Mouse (Mus musculus): ENCODE results near the gene Zfp609.

The Zfp609 gene

DNA sequence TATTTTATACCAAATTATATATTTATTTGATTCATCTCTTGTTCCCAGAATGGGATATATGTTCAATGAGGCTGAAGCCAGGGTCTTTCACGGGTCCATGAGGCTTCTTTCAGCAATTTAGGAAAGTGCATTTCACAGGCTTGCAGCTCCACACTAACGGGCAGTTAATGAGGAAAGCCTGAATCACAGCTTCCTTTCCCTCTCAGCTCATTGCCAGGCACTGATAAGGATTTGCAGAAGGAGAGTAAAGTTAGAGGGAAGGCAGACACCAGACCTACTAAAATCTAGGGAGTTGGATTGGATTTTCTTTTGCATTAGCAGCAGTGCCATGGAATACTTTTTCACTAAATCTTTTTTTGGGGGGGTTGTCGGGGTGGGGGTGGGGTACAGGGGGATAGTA is 69.5 kb downstream of the Zfp609 start:
- no peak for DNase-seq

DNA sequence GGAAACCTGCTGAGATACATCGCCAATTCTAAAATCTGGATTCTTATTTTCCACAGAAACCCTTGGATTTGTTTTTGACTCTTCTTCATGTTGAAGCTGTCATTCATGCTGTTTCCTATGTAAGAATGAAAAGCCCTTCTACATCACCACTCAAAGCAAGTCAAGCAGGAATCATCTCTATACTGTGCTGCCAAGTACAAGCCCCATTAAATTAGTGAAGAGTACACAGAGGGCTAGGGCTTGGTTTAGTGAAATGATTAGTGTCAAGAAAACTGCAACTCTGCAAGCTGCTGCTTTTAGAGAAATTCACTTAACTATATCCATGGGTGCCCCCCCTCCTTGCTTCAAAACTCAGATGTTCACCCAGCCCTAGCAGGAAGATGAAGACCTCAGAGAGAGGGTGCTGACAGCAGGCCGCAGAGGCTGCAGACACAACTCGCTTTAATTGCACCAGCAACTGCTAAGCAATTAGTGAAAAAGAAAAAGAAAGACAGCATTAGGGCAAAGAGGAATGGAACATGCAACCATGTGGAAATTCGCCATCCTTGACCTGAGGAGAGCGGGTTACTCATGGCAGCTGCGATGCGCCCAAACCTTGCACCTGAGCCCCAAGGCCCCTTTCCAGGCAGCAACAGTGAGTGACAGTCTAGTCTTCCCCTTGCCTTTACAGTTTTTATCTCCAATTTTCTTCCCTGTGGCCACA is 71.5 kb downstream of the Zfp609 start:
- DNase-seq, result no peak

DNA sequence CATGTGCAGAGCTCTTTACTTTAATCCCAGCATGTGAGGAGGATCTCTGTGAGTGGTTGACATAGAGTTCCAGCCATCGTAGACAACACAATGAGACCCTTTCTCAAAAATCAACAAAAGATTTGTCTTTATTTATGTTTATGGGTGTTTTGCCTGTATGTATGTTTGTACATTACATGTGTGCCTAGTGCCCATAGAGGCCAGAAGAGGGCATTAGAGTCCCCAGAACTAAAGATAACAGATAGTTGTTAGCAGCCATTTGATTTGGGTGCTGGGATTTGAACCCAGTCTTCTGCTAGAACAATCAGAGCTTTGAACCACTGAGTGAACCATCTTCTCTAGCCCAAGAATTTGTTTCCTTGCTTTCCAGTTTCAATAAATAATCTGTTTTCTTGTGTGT is 72.2 kb downstream of the Zfp609 start:
- no peak for DNase-seq

DNA sequence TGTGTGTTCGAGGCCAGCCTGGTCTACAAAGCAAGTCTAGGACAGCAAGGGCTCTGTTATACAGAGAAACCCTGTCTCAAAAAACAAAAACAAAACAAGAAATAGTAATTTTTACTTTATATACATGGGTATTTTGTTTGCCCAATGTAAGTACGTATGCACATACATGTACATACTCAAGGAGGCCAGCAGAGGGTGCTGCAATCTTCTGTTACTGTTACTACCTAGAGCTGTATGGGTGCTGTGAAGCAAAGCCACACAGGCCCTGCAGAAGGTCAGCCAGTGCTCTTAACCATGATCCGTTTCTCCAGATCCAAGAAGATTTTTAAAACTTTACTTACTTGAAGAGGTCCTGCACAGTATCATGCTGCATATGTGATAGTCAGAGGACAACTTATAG is 74.7 kb downstream of the Zfp609 start:
- DNase-seq, result no peak

DNA sequence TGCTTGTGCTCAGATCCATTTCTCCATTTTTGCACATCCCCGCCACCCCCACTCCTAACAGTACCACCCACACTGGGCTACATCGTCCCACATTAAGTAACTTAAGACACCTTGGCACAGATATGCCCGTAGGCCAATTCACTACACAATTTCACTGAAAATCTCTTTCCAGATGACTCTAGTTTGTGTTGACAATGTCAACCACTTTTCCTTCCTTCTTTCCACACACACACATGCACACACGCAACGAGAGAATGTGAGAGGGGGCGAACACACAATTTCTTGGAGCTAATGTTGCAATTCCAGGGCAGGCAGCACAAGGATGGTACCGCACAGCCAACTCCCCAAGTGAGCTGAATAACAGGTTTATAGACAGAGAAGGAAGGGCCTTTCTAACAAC is 75.5 kb downstream of the Zfp609 start:
- DNase-seq, result no peak

DNA sequence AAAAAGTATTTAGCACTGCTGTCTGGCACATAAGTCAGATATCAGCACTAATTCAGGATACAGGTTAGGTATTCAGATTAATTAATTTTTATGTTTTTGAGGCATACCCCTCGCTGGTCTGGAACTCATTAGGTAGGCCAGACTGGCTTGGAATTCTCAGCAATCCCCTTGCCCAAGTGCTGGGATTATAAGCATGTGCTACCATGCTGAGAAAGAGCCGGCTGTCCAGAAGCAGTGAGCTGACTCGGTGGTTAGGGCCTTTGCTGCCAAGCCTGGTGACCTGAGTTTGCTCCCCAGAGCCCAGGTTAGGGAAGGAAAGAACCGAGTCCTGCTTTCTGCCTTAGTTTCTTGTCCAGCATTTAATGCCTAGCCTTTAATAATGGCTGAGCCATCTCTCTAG is 79.3 kb downstream of the Zfp609 start:
- DNase-seq, result no peak

DNA sequence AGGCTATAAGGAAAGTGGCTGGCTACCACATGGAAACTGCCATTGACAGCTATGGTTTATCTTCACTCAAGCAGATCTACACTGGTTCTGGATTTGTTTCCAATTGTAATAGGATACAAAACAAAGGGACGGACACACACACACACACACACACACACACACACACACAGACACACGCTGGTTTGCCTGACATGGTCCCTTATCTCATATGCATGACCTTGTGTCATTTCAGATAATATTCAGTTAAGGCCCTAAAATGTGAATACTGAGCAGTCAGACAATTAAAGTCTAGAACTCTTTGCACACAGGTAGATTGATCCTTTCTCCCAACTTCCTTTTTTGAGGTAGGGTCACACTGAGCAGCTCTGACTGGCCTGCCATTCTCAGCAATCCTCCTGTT is 80.9 kb downstream of the Zfp609 start:
- DNase-seq, result no peak

DNA sequence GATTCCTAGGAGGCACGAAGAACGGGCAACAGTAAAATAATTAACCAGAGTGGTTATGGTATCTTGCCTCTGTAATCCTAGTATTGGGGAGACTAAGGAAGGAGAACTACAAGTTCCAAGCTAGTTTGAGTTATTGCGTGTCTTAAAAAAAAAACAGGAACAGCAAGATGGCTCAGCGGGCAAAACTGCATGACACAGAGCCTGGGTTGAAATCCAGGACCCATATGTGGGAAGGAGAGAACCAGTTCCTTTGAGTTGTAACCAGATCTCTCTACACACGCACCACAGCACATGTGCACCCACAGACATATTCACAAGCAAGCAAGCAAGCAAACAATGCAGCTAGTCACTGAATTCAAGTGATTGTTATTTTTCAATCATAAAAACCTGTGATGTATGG is 81.9 kb downstream of the Zfp609 start:
- DNase-seq, result no peak

DNA sequence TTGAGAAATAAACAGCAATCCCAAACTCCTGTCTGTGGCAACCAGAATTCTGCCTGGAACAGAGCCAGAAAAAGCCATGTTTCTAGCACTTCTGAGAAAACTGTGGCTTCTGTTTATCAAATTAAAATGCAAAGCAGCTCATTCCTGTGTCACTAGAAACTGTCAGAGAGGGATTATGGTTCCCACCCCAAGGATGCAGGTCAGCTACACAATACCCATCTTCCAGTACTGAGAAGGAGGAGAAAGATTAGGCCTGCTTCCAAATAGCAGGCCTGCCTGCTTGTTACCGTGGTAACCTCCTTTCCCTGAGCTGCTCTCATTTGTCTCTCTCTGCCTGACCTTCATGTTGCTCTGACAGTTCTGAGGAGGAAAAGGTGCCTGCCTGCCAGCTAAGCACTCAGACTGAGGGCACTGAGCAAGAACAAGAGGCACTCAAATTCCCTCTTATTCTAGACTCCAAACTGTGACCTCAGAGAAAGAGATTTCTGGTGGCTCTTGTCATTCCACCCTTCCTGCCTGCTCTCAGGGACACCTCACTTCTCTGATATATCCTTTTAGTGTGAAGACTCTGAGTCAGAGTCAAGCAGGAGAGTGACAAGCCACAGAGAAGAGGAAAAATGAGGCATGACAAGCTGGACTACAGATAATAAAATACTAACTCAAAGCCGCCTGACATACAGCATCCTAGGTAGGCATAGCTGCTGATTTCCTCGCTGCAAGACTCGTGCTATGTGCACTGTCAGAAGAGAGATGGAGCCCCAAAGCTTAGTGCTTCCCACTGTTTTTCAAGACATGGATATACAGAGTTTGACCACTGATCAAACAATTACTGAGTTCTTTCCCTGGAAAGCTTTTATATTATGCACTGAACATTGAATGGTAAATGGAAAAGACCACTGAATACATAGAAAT is 82.9 kb downstream of the Zfp609 start:
- no peak for DNase-seq

DNA sequence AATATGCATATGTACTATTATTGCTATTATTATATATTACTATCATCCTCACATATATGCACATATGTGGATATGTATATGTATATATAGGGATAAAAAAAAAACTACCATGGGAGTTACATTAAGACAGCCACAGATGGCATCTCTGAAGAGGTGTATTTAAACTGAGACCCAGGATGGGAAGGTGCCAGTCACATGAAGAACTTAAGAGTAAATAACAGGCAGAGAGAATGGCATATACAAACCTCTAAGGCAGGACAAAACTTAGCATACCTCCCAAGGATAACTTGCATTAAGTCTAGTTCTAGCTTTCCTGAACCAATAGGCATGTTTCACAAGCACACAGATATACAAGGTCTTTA is 83.6 kb downstream of the Zfp609 start:
- no peak for DNase-seq

DNA sequence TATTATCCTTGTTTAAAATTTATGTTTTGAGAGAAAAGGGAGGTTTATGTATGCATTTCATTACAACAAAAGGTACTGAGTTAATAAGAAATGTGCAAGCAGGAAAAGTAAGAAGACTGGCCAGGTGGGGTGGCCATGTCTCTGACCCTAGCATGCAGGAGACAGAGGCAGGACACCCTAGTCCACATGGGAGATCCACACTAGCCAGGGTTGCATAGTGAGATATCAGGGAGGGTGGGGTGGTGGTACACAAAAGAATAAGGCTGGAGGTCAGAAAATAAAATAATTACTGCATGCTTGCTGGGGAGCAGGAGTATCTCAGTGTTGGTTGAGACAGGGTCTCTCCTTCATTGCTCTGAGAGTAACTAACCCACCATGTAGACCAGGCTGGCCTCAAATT is 84.0 kb downstream of the Zfp609 start:
- no peak for DNase-seq

DNA sequence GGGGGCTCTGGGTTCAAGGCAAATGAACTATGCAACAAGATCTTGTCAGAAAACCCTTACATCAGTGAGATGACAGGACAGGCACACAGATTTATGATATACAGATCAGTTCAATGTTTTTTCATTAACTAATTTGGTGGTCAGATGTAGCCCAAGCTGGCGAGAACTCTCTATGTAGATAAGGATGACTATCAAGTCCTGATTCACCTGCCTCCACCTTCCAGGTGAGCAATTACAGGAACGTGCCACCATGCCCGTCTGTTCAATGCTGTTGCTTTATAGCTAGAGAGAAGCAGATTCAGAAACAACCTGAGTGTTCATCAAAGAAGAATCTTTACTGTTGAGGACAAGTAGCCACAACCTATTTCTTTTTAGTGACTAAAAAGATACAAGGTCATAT is 84.6 kb downstream of the Zfp609 start:
- no peak for DNase-seq

DNA sequence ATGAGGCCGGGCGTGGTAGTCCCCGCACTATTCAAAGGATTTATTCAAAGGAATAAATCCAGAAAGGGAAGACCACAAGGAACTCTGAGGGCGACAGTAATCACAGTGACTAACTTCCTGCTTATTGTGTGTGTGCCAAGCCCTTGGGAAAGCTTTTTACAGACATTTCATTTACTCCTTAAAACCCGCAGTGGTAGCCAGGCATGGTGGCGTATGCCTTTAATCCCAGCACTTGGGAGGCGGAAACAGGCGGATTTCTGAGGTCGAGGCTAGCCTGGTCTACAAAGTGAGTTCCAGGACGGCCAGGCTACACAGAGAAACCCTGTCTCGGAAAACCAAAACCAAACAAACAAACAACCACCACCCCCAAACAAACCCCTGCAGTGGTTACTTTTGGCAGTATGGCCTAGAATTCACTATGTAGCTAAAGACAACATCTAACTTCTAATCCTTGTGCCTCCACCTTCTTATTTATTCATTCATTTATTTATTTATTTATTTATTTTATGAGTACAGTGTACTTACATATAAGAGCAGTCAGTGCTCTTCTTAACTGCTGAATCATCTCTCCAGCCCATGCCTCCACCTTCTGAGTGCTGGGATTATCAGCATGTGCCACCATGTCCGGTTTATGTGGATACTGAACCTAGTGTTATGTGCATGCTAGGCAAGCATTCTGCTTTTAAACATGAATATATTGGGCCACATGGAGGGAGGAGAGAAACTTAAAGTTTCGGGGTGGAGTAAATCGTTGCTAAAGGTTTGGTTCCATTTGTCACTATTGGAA is 86.1 kb downstream of the Zfp609 start:
- DNase-seq, result no peak

DNA sequence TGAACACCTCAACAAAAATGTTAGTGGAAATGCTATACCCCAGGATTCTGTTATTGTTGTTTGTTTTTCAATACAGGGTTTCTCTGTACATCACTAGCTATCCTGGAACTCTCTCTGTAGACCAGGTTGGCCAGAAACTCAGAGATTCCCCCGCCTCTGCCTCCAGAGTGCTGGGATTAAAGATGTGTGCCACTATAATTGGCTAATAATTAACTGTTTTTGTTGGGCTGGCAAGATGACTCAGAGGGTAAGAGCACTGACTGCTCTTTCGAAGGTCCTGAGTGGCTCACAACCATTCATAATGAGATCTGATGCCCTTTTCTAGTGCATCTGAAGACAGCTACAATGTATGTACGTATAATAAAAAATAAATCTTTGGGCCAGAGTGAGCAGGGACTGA is 92.4 kb downstream of the Zfp609 start:
- DNase-seq, result no peak

DNA sequence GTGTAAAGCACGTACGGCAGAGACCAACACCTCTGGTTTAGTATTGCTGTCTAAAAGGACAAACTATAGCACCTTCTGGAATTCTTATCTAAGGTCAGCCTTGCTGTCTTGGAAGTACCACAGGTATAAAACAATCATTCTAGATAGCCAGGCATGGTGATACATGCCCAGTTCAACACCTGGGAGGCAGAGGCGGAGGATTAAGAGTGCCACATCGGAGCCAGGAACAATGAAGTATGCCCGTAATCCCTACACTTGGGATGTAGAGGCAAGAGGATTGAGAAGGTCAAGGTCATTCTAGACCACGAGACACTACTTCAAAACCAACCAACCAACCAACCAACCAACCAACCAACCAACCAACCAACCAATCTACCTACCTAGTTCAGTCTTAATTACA is 98.8 kb downstream of the Zfp609 start:
- DNase-seq, result no peak

DNA sequence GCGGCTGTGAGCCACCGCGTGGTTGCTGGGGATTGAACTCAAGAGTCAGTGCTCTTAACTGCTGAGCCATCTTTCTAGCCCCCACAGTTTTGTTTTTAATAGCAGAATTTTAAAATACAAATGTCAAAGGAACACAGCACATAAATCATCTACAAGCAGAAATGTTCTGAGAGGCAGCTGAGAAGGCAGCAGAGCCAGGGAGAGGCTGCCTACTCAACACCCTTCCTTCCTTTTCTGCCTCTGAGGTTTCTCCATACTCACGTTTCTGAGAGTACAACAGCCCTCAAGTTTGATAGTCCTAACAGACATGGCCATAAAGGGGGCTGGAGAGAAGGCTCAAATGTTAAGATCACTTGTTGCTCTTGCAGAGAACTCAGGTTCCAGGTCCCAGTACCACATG is 99.9 kb downstream of the Zfp609 start:
- DNase-seq, result no peak

DNA sequence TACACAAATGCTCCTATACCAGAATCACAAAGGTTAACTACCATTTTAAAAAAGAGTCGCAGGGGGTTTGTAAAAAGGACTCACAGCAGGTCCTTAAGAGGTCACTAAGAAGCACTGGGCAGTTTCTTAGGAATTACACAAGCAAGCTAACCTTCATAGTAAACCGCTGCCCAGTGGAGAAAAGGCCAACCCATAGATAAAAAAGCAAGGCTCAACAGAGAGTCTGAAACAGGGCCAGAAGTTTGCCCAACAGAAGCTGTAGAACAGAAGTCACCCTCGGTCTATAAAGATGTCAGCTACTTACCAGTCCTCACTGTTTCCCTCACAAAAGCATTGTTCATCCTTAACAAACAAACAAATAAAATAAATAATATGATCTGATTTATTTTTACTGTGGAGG is 100.9 kb downstream of the Zfp609 start:
- DNase-seq, result no peak

DNA sequence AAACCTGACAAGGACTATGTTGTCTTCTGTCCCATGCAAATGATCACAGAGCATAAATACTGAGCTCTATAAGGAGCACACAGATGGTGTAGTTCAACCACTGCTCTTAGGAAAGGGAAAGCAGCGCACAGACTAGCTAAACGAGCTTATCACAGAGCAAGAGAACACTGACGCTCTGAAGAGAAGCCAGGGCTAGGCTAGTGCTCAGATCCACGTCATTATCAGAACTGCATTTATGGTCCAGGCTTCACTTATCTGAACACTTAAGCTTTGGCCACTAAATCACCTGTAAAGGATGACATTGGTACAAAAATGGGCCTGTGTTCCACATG is 102.1 kb downstream of the Zfp609 start:
- no peak for DNase-seq

DNA sequence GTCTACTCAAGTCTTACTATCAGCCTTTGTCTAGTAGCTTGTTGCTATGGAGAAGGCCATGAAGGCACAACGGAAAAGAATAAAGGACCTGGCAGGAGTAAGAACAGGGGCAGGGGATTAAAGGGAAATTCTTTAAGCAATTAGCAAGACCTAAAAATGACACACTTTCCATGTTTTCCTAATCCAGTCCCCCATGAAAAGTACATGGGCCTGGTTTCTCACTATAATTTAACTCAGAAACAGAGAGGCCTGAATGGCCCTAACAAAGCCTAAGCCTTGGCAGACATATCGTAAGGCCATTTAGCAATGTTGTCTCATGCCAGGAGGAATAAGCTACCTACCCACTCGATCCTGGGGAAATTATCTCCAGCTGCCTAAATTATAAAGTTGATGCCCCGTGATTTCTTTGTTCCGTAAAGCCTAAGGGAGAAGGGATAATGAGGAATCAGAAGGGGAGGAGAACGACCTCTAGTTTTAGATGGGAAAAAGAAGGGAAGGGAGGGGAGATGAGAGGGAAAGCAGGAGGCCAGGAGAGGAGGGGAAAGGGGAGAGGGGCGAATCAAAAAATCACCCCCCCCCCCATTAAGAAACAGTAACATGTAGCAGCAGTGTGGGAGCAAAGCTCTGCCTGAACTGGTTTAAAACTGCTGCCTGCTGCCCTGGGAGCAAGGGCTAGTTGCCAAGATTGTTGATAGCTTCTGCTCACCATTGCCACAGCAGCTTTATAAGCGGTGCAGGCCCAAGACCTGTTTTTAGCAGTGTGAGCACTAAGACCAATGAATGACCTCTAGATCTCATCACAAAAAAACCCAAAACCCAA is 102.7 kb downstream of the Zfp609 start:
- DNase-seq, result no peak

DNA sequence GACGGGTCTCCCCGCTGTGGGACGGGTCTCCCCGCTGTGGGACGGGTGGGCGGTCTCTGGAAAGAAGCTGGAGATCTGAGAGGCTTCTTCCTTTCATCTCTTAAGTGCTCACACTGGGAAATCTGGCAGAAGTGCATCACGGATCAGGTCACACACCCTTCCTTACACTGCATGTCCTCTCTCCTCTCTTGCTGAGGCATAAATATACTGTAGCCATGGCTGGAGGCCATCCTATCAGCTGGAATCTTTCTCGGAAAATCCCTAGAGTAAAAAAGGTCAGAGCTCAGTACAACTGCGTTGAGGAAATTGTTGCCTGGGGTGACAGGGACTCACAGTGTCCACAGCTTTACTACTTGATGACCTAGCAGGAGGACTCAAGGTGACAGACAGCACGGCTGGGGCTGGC is 106.2 kb downstream of the Zfp609 start:
- DNase-seq, result no peak

DNA sequence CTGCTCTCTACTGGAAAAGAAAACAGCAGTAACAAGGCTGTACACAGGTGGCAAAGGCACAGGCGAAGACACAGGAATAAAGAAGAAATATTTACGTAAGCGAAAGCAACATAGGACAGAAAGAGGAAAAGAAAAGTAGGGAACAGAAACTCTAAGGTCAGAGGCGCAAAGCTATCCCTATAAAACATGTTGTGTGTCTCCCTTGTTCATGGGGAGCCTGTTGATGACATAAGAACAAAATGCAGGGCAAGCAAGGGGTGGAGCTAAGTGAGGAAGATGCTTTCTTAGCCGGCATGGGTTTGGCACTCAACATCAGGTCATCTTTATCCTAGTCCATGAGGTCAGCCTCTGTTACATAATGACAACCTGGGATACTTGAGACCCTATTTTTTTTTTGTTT is 109.2 kb downstream of the Zfp609 start:
- DNase-seq, result no peak

DNA sequence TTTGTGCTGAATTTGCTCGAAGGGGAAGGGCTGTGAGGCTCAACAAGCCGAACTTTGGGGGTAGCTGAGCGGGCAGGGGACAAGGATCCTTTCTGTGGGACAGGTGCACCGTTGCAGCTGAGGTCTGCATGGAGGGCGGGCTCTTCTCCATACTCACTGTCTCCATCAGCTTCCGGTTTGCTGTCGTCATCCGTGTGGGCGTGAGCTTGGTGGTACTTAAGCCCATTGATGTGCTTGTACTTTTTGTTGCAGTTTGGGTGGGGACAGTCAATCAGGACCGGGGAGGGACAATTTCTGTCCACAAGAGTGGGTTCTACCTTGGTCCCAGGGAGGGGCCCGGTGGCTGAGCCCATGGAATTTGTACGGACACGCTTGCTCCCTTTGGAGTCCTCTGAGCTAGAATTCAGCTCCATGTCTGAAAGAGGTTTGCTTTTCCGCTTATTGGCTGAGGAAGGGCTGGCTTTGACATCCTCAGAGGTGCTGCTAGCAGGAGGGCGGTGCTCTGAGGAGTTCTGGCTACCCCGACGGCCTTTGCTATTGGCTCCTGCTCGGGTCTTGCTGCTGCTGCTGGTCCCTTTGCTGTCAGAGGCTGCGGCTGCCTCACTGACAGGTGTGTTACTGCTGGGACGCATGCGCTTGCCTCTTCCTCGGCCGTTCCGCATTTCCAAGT is 123.3 kb downstream of the Zfp609 start:
- no peak for DNase-seq

Data from thymus, adult 18-20 months (tissue).